Mouse (Mus musculus): ENCODE data around the gene Eef1akmt2. TPM values are rescaled to one million over a fixed set of nuclear protein-coding genes. Genes with fewer than 3 reads are reported as not detected.

Gene Eef1akmt2
- polyA plus RNA-seq, 1 experiment from 2014 or later = 91.4 TPM

DNA sequence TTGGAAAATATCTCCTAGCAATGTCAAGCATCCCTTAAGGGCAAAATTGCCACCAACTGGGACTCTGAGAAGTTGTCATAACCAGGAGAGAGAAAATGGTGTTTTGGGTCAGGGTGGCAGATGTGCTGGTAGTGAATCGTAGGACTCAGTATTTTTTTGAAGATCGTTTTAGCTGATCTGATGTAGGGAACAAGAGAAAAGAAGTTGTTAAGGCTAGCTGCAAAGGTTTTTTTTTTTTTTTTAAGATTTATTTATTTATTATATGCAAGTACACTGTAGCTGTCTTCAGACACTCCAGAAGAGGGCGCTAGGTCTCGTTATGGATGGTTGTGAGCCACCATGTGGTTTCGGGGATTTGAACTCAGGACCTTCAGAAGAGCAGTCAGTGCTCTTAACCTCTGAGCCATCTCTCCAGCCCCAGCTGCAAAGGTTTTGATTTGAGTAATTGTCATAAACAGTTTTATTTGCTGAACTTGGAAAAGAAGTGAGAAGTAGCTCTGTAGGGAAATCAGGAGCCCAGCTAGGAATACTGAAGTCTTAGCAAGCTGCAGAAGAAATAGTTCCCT is 5.7 kb upstream of the Eef1akmt2 start:
- Histone ChIP-seq H3K9me3 (no peaks in the 10 kb centered on the region), H3K27me3 (no peaks in the 10 kb centered on the region), H3K27ac (replicated peaks) (no peak overlapping the region), H3K4me2 (replicated peaks) (no peak overlapping the region), H3K9ac (replicated peaks) (no peak overlapping the region), H3K36me3 (no peaks in the 10 kb centered on the region), H3K4me1 (peaks cover 8% of the 10 kb centered on the region), H3K4me3 (no peak overlapping the region)
- no peak for ATAC-seq (ENCODE audit: low FRiP score, low read depth)
- WGBS = 74% methylated on average over 5 of the region's 5 CpGs

DNA sequence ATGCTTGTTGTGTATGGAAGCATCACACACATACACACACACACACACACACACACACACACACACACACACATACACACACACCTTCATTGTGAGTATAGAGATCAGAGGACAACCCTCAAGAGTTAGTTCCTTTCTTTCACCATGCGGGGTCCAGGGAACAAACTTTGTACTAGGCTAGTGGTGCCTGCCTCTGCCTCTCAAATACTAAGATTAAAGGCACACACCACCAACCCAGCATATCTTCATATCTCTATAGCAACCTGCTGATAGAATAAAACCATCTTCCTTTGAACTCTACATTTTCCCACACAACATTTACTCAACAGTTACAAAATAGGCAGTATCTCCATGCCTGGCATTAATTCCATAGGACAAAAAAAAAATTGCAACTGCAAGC is 3.6 kb upstream of the Eef1akmt2 start:
- H3K9me3 ChIP-seq = no peaks in the 10 kb centered on the region
- no peak overlapping the region for H3K9ac ChIP-seq (replicated peaks)
- no peaks in the 10 kb centered on the region for H3K36me3 ChIP-seq
- no peaks in the 10 kb centered on the region for H3K27me3 ChIP-seq
- H3K4me2 ChIP-seq (replicated peaks) = no peak overlapping the region
- ATAC-seq (ENCODE audit: low FRiP score, low read depth) = no peak
- H3K4me3 ChIP-seq = no peak overlapping the region
- H3K27ac ChIP-seq (replicated peaks) = no peak overlapping the region
- H3K4me1 ChIP-seq = peaks cover 13% of the 10 kb centered on the region
- WGBS = 71% methylated on average over 1 of the region's 1 CpGs

DNA sequence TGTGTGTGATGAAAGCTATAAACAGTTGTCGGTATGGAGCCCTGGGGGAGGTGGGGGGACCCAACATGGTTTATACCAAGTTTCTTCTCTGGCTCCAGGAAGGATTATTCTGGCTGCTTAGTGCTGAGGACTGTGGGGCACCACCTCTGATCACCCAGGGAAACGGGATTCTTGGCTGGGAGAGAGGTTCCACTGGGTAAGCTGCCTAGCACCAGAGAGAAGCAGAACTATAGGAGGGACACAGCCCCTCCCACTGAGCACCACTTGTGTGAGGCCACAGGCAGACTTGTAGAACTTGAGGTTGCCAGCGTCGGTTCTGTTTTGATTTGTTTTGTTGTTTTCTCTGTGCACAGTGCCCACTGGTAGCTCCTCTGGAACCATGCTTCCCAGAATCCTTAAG is 1.5 kb upstream of the Eef1akmt2 start:
- Histone ChIP-seq H3K9ac (replicated peaks) (no peak overlapping the region), H3K4me2 (replicated peaks) (no peak overlapping the region), H3K9me3 (no peaks in the 10 kb centered on the region), H3K27ac (replicated peaks) (no peak overlapping the region), H3K36me3 (peaks cover 12% of the 10 kb centered on the region), H3K27me3 (no peaks in the 10 kb centered on the region), H3K4me3 (no peak overlapping the region), H3K4me1 (peaks cover 7% of the 10 kb centered on the region)
- ATAC-seq (ENCODE audit: low FRiP score, low read depth) = no peak
- 74% methylated on average over 4 of the region's 4 CpGs for WGBS

DNA sequence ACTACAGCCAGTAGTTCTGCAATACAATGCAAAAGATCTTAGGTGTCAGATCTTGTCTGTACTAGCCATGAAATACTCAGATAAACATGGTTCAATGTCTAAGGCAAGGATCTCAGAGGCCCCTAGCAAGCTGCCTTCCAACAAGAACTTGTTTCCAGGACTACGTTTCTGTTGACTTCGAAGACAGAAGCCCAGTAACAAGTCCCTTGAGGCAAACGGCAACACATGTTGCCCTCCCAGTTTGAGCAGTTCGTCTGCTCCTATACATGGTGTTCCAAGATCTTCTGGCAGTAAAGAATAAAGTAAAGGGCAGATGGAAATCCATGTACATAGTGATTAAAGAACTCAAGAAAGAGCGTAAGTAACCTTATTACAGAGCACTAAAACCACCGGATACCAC is 888 bp upstream of the Eef1akmt2 start:
- H3K27me3 ChIP-seq = no peaks in the 10 kb centered on the region
- H3K4me1 ChIP-seq = peaks cover 7% of the 10 kb centered on the region
- H3K4me2 ChIP-seq (replicated peaks) = no peak overlapping the region
- ATAC-seq (ENCODE audit: low FRiP score, low read depth) = no peak
- H3K9me3 ChIP-seq = no peaks in the 10 kb centered on the region
- no peak overlapping the region for H3K9ac ChIP-seq (replicated peaks)
- no peak overlapping the region for H3K4me3 ChIP-seq
- 88% methylated on average over 6 of the region's 6 CpGs for WGBS
- H3K36me3 ChIP-seq = peaks cover 18% of the 10 kb centered on the region
- no peak overlapping the region for H3K27ac ChIP-seq (replicated peaks)

DNA sequence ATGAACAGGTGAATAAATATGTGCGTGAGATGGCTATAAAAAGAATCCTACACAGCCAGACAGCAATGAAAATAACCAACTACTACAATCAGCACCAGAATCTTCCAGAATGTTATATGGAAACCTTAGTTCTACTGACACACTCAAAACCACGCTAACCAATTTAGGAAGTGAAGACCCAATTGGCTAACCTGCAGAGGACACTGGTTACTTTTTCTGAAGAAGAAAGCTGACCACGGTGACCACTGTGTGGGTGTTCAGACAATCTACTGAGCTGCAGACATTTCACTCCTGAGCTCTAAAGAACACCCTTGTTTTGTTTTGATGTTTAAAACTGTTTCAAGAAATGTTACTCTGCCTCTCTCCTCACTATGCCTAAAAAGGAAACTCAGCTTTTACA is 9.3 kb downstream of the Eef1akmt2 start:
- no peak overlapping the region for H3K4me3 ChIP-seq
- H3K27me3 ChIP-seq = no peaks in the 10 kb centered on the region
- H3K36me3 ChIP-seq = peaks cover 26% of the 10 kb centered on the region; the same call in 1 of the 2 replicates
- H3K4me1 ChIP-seq = no peaks in the 10 kb centered on the region
- H3K27ac ChIP-seq (replicated peaks) = no peak overlapping the region
- no peaks in the 10 kb centered on the region for H3K9me3 ChIP-seq
- H3K4me2 ChIP-seq (replicated peaks) = no peak overlapping the region
- no peak for ATAC-seq (ENCODE audit: low FRiP score, low read depth)
- no peak overlapping the region for H3K9ac ChIP-seq (replicated peaks)
- WGBS = 93% methylated on average over 3 of the region's 3 CpGs

DNA sequence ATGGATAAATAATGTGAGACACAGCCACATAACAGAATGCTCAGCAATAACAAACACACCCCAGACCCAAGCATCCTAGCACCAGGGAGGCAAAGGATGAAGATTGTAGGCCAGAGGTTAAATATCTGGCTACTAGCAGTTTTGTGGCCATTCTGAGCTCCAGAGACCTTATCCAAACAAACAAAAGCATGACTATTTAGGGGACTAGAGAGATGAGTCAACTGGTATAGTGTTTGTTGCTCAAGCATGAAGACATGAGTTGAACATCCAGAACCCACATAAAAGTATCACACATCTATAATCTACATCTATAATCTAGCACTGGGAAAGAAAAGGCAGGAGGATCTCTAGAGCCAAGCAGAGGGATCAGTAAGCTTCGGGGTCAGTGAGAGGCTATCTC is 10.0 kb downstream of the Eef1akmt2 start:
- no peak overlapping the region for H3K27ac ChIP-seq (replicated peaks)
- ATAC-seq (ENCODE audit: low FRiP score, low read depth) = no peak
- H3K27me3 ChIP-seq = no peaks in the 10 kb centered on the region
- H3K4me1 ChIP-seq = no peaks in the 10 kb centered on the region
- WGBS = 94% methylated on average over 1 of the region's 1 CpGs
- H3K9ac ChIP-seq (replicated peaks) = no peak overlapping the region
- no peak overlapping the region for H3K4me3 ChIP-seq
- H3K4me2 ChIP-seq (replicated peaks) = no peak overlapping the region
- no peaks in the 10 kb centered on the region for H3K9me3 ChIP-seq
- peaks cover 20% of the 10 kb centered on the region; the same call in 1 of the 2 replicates for H3K36me3 ChIP-seq

DNA sequence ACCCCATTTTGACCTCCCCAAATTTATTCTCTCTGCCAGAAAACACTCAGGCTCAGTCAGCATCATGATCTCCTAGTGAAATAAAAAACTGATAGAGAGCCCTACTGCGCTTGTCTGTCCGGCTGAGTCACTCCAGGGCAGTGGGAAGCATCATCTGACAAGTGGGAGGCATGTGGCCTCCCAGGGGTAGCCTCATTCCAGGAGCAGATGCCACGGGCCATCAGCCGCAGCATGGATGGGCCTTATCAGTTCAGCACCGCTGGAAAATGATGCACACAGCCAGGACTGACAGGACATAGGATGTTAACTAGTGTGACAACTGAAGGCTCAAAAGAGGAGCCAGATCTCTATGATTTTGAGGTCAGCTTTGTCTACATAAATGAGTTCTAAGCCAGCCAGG is 11.2 kb downstream of the Eef1akmt2 start:
- H3K4me3 ChIP-seq = no peak overlapping the region
- H3K36me3 ChIP-seq = peaks cover 18% of the 10 kb centered on the region
- ATAC-seq (ENCODE audit: low FRiP score, low read depth) = no peak
- H3K4me1 ChIP-seq = no peaks in the 10 kb centered on the region
- H3K27me3 ChIP-seq = no peaks in the 10 kb centered on the region
- 79% methylated on average over 5 of the region's 5 CpGs for WGBS
- H3K4me2 ChIP-seq (replicated peaks) = no peak overlapping the region
- no peaks in the 10 kb centered on the region for H3K9me3 ChIP-seq
- no peak overlapping the region for H3K27ac ChIP-seq (replicated peaks)
- no peak overlapping the region for H3K9ac ChIP-seq (replicated peaks)

DNA sequence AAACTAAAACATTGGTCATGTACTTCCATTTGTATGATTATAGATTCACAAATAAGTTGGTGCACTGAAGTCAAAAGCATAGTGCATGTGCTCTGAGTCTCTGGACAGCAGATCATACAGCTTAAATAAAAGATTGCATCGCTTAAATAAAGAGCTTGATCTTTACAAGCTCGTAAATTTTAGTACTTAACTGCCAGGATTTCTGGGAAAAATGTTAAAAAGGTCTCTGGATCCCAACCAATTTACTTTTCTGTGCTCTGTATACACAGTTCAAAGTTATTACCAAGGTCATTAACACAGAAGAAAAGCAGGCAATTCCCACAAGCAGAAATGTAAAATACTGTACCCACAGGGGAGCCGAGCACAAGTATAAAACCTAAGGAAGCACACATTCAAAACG is 21.5 kb downstream of the Eef1akmt2 start:
- no peaks in the 10 kb centered on the region for H3K9me3 ChIP-seq
- no peak for ATAC-seq (ENCODE audit: low FRiP score, low read depth)
- H3K4me3 ChIP-seq = no peak overlapping the region
- no peaks in the 10 kb centered on the region for H3K27me3 ChIP-seq
- no peak overlapping the region for H3K4me2 ChIP-seq (replicated peaks)
- H3K36me3 ChIP-seq = peaks cover 38% of the 10 kb centered on the region
- 88% methylated on average over 4 of the region's 4 CpGs for WGBS
- H3K9ac ChIP-seq (replicated peaks) = no peak overlapping the region
- no peak overlapping the region for H3K27ac ChIP-seq (replicated peaks)
- no peaks in the 10 kb centered on the region for H3K4me1 ChIP-seq

DNA sequence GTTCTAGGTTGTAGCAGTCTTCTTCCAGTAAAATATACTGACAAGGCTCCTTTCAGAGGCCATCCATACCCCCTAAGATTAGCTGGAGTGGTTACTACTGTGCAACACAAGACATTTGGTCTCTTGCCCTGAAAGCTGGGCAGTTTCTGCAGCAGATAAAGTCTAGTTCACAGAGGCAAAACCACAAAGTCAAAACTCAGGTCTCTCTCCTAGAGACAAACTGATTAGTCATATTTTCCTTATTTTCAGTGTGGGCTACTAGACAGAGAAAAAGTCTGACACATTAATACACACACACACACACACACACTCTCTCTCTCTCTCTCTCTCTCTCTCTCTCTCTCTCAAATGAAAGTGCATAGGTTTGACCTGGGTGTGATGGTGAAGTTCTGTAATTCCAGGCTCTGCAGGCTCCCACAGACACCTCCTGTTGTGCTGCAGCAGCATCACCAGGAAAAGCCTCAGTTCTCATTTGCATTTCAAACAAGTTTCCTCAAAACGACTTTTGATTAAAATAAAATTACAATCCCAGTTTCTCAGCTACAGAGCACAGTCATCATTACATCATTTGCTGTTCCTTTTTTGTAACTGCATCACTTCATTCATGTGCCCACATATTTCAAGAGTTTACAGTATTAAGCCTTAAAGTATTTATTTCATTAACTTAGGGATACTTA is 28.0 kb downstream of the Eef1akmt2 start:
- Histone ChIP-seq H3K9me3 (no peaks in the 10 kb centered on the region), H3K4me3 (no peak overlapping the region), H3K27me3 (no peaks in the 10 kb centered on the region), H3K9ac (replicated peaks) (no peak overlapping the region), H3K4me1 (peaks cover 12% of the 10 kb centered on the region; the same call in 1 of the 2 replicates), H3K4me2 (replicated peaks) (no peak overlapping the region), H3K27ac (replicated peaks) (no peak overlapping the region), H3K36me3 (peaks cover 25% of the 10 kb centered on the region)
- ATAC-seq (ENCODE audit: low FRiP score, low read depth) = no peak
- 19% methylated on average over 1 of the region's 1 CpGs for WGBS

DNA sequence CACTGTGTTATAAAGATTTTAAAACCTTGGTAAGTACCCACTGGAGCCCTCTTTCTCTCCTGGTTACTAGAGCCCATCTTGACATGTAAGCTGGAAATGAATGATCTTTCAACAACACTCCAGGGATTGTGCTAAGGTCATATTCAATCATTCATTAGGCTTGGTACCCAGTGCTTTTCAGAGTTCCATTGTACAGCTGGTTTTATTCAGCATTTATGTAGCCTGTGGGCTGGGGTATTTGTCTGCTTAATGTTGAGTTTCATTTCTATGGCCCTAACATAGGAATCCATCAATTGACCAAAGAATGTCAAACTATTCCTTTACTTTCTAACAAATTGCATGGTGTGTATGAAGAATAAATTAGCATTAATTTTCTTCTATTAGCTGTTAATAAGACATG is 28.6 kb downstream of the Eef1akmt2 start:
- no peak overlapping the region for H3K27ac ChIP-seq (replicated peaks)
- no peak for ATAC-seq (ENCODE audit: low FRiP score, low read depth)
- H3K27me3 ChIP-seq = no peaks in the 10 kb centered on the region
- H3K4me2 ChIP-seq (replicated peaks) = no peak overlapping the region
- H3K4me1 ChIP-seq = peaks cover 12% of the 10 kb centered on the region; the same call in 1 of the 2 replicates
- no peak overlapping the region for H3K9ac ChIP-seq (replicated peaks)
- no peaks in the 10 kb centered on the region for H3K9me3 ChIP-seq
- peaks cover 25% of the 10 kb centered on the region for H3K36me3 ChIP-seq
- H3K4me3 ChIP-seq = no peak overlapping the region

DNA sequence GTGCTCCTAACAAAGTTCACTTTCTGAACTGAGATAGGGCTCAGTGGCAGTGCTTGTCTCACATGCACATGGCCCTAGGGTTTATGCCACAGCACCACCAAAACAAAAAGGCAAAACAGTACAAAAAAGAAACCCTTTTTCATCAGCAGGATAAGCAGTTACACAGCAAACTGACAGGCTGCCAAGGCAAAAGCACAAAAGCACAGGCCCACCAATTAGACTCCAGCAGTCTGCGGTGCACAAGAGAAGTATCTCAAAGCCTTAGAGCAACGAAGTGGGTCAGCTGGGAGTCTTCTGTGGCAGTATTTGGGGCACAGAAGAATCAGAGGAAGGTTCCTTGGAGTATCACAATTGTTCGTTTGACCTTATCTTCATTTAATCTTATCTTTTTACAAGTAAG is 31.8 kb downstream of the Eef1akmt2 start:
- WGBS = 76% methylated on average over 3 of the region's 3 CpGs
- ATAC-seq (ENCODE audit: low FRiP score, low read depth) = no peak
- no peak overlapping the region for H3K27ac ChIP-seq (replicated peaks)
- H3K4me2 ChIP-seq (replicated peaks) = no peak overlapping the region
- H3K4me3 ChIP-seq = no peak overlapping the region
- H3K9ac ChIP-seq (replicated peaks) = no peak overlapping the region
- peaks cover 16% of the 10 kb centered on the region for H3K4me1 ChIP-seq
- peaks cover 8% of the 10 kb centered on the region for H3K36me3 ChIP-seq
- H3K9me3 ChIP-seq = no peaks in the 10 kb centered on the region
- H3K27me3 ChIP-seq = no peaks in the 10 kb centered on the region

DNA sequence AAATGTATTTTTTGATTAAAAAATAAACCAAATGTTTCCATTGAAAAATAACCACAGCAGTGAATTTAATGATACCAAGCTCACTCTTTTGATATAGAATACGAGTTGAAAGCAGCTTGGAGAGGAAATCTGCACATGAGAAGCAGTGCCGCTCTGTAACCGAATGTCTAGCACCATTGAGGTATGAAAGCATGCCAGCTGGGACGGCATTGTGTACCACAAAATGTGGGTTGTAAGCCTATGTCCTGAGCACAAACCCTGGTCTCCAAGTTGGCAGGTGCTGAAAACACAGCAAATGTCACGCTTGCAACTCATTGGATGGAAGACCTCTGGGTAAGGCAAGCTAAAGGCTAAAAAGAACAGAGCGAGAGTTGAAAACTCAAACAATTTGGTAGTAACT is 35.4 kb downstream of the Eef1akmt2 start:
- no peak overlapping the region for H3K4me3 ChIP-seq
- no peak overlapping the region for H3K9ac ChIP-seq (replicated peaks)
- 69% methylated on average over 6 of the region's 6 CpGs for WGBS
- no peaks in the 10 kb centered on the region for H3K27me3 ChIP-seq
- no peak overlapping the region for H3K27ac ChIP-seq (replicated peaks)
- H3K4me1 ChIP-seq = peaks cover 31% of the 10 kb centered on the region
- H3K36me3 ChIP-seq = 0 out of 2 replicates have a peak, but pooled peaks cover 3% of the 10 kb centered on the region
- ATAC-seq (ENCODE audit: low FRiP score, low read depth) = no peak
- no peaks in the 10 kb centered on the region for H3K9me3 ChIP-seq
- no peak overlapping the region for H3K4me2 ChIP-seq (replicated peaks)

DNA sequence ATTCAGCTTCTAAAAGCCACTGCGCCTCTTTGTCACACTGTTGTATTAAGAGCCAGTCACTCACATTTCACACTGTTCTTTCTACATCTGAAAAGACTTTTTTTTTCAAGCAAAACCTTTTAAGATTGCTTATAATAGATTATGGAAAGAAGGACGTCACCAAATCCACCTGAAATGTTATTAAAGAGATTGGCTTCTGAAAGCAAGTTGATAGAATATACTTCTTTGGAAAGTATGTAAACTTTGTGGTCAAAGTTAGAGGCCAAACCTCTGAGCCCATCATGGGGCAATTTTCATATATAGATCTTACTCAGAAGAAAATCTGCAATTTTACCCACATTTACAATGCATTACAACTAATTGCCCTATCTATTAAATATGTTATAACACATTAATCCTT is 35.9 kb downstream of the Eef1akmt2 start:
- no peaks in the 10 kb centered on the region for H3K9me3 ChIP-seq
- H3K4me1 ChIP-seq = peaks cover 36% of the 10 kb centered on the region
- ATAC-seq (ENCODE audit: low FRiP score, low read depth) = no peak
- no peak overlapping the region for H3K27ac ChIP-seq (replicated peaks)
- H3K36me3 ChIP-seq = 0 out of 2 replicates have a peak, but pooled peaks cover 3% of the 10 kb centered on the region
- H3K4me2 ChIP-seq (replicated peaks) = no peak overlapping the region
- no peak overlapping the region for H3K4me3 ChIP-seq
- H3K9ac ChIP-seq (replicated peaks) = no peak overlapping the region
- no peaks in the 10 kb centered on the region for H3K27me3 ChIP-seq
- 48% methylated on average over 2 of the region's 2 CpGs for WGBS
